Mouse (Mus musculus) intestine, postnatal 0 days (tissue): ENCODE measurements around the gene Slc8a3. TPM values are rescaled to one million over a fixed set of nuclear protein-coding genes. Genes with fewer than 3 reads are reported as not detected.

Experiments
- ATAC-seq: fragments of 200-750 bp; cut with Nextera tagmentation; 2 replicates; pipeline ENCODE4 v1.8.0; 2017; ENCODE audit warnings: mild to moderate bottlenecking, moderate TSS enrichment, moderate library complexity
- H3K27ac ChIP-seq: fragments of 300-500 bp; sonication (generic); 2 replicates; pipeline ENCODE4 v1.5.1; 2014; ENCODE audit warnings: mild to moderate bottlenecking, low read depth, low read length, moderate library complexity
- H3K27me3 ChIP-seq: fragments of 300-500 bp; sonication (generic); replicated peaks from 2 replicates; pipeline ENCODE4 v1.6.1; 2014; ENCODE audit warnings: low read length, mixed read lengths; ENCODE audit not compliant: control insufficient read depth, insufficient read depth
- H3K36me3 ChIP-seq: fragments of 300-500 bp; sonication (generic); 2 replicates; pipeline ENCODE4 v1.6.1; 2014; ENCODE audit warnings: mild to moderate bottlenecking, moderate library complexity; ENCODE audit not compliant: control insufficient read depth, insufficient read depth
- H3K4me1 ChIP-seq: fragments of 300-500 bp; sonication (generic); replicated peaks from 2 replicates; pipeline ENCODE4 v1.6.1; 2014; ENCODE audit warnings: antibody characterized with exemption, low read length, mixed read lengths; ENCODE audit not compliant: control insufficient read depth, insufficient read depth
- H3K4me2 ChIP-seq: fragments of 300-500 bp; sonication (generic); replicated peaks from 2 replicates; pipeline ENCODE4 v1.6.1; 2014; ENCODE audit warnings: low read depth, mild to moderate bottlenecking, moderate library complexity
- H3K4me3 ChIP-seq: fragments of 300-500 bp; sonication (generic); 2 replicates; pipeline ENCODE4 v1.5.1; 2014; ENCODE audit warnings: low read depth, low read length
- H3K9ac ChIP-seq: fragments of 300-500 bp; sonication (generic); 2 replicates; pipeline ENCODE4 v1.6.1; 2014; ENCODE audit warnings: mild to moderate bottlenecking, low read depth, low read length
- H3K9me3 ChIP-seq: fragments of 300-500 bp; sonication (generic); 2 replicates; pipeline ENCODE4 v1.6.1; 2016; ENCODE audit warnings: mixed run types; ENCODE audit not compliant: control insufficient read depth
- CTCF ChIP-seq: sonication (generic); IDR thresholded peaks from 2 replicates; pipeline ENCODE4 v1.5.1; 2016; ENCODE audit warnings: low read depth, mild to moderate bottlenecking, control low read depth, antibody characterized with exemption, moderate library complexity
- WGBS: fragments of 180-500 bp; shearing (Covaris S2); extraction: QIAGEN DNeasy Blood & Tissue Kit; methylation state at CpG from one replicate; pipeline ENCODE4 v1.1.7; 2014; 5-methylcytosine and 5-hydroxymethylcytosine counted together
- microRNA-seq: library from miRNA; unstranded; fragments of <30 nt; microRNA quantifications from one replicate; pipeline ENCODE4, GENCODE M21; 2016
- polyA plus RNA-seq: library from polyadenylated mRNA; unstranded; fragments of >200 nt; fragmentation: Nextera tagmentation; extraction: Ambion mirVana; gene quantifications from 2 replicates; pipeline ENCODE4 v1.2.1, GENCODE M21; 2015

Gene Slc8a3
- polyA plus RNA-seq, 1 experiment from 2014 or later: 0.30 TPM

DNA sequence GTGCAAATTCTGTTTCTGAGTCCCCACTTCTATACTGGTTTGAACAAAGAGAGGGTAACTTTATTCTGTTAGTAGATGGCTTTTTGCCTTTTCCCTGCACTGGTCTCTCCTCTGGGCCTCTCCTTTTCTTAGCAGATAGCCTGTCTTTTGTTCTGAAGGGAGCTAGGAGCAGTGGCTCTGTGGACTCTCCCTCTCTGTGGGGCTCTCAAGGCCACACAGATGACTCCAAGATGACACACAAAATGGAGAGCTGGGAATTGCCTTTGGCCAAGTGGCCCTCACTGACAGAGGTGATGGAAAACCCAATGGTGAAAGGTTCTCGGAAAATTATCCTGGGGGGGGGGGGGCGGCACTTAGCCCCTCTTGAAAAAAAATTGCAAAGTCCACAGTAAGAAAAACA lies 173.0 kb downstream of the Slc8a3 start:
- H3K9ac ChIP-seq: no peak overlapping the region
- 62% methylated on average over 2 of the region's 2 CpGs for WGBS
- no peak overlapping the region for H3K4me3 ChIP-seq
- no peaks in the 10 kb centered on the region for H3K27me3 ChIP-seq
- no peaks in the 10 kb centered on the region for H3K4me1 ChIP-seq
- TF ChIP-seq CTCF: no peak
- H3K27ac ChIP-seq: no peak overlapping the region
- ATAC-seq: no peak
- H3K4me2 ChIP-seq: no peak overlapping the region
- H3K36me3 ChIP-seq: no peaks in the 10 kb centered on the region
- no peaks in the 10 kb centered on the region for H3K9me3 ChIP-seq

DNA sequence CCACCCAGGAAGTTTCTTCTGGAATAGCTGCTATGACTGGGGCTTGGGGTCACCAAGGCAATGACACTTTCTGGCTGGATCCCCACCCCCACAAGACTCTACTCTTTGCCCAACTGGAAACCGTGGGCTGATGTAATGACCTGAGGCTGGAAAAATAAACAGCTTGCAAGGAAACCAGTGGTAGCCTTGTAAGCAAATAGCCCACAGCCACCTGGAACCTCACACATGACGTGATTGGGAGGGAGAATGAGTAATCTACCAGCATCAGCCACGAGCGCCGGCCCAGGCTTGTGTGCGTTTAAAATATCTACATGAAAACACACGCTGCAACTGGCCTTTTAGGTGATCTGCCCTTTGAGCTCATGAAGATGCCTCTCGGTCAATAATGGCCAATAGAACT lies 176.1 kb downstream of the Slc8a3 start:
- 69% methylated on average over 8 of the region's 8 CpGs for WGBS
- no peaks in the 10 kb centered on the region for H3K9me3 ChIP-seq
- H3K4me3 ChIP-seq: no peak overlapping the region
- no peaks in the 10 kb centered on the region for H3K4me1 ChIP-seq
- no peak overlapping the region for H3K9ac ChIP-seq
- no peak for TF ChIP-seq CTCF
- no peak overlapping the region for H3K27ac ChIP-seq
- H3K4me2 ChIP-seq: no peak overlapping the region
- H3K36me3 ChIP-seq: no peaks in the 10 kb centered on the region
- no peak for ATAC-seq
- no peaks in the 10 kb centered on the region for H3K27me3 ChIP-seq

DNA sequence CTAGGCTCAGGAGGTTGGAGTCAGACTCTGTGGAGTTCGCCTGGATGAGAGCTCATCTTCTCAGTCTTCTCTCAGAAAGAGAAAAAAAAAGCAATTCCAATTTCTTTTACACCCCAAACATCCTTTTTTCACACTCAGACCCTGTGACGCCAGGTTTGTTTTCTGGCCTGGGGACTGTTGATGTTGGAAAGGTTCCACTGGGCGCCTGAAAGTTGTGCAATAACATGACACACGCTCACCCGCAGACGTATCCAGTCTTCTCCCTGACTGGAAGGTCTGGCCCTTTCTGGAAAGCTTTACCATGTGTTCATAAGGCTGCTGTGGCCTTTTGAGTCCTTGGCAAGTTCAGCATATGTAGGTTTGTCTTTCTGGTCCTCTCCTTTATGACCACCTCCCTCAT lies 177.3 kb downstream of the Slc8a3 start:
- TF ChIP-seq CTCF: no peak
- no peak overlapping the region for H3K27ac ChIP-seq
- no peaks in the 10 kb centered on the region for H3K9me3 ChIP-seq
- no peak overlapping the region for H3K4me2 ChIP-seq
- no peak for ATAC-seq
- H3K4me1 ChIP-seq: no peaks in the 10 kb centered on the region
- H3K4me3 ChIP-seq: no peak overlapping the region
- H3K27me3 ChIP-seq: no peaks in the 10 kb centered on the region
- WGBS: 87% methylated on average over 6 of the region's 6 CpGs
- no peaks in the 10 kb centered on the region for H3K36me3 ChIP-seq
- H3K9ac ChIP-seq: no peak overlapping the region

DNA sequence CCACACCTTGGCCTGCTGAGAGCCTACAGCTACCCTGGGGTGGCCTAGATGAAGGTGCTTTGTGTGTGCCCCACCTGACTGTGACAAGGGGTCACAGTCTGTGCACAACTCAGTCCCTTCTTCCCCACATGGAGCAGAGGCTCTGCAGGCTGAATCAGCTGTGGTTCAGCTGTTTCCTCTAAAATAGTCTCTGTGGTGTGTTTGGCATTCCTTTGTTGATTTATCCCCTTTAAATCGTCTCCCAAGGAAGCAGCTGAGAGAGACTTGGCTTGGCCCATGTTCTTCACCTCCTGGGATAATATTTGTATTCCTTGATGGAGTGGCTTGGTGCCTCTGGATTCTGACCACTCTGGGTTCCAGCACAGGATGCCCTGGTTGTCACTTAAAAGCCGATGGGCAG lies 180.9 kb downstream of the Slc8a3 start:
- no peak overlapping the region for H3K4me3 ChIP-seq
- H3K4me2 ChIP-seq: no peak overlapping the region
- TF ChIP-seq CTCF: no peak
- no peaks in the 10 kb centered on the region for H3K9me3 ChIP-seq
- H3K27ac ChIP-seq: no peak overlapping the region
- ATAC-seq: no peak
- H3K27me3 ChIP-seq: no peaks in the 10 kb centered on the region
- no peak overlapping the region for H3K9ac ChIP-seq
- 51% methylated on average over 2 of the region's 2 CpGs for WGBS
- H3K4me1 ChIP-seq: no peaks in the 10 kb centered on the region
- no peaks in the 10 kb centered on the region for H3K36me3 ChIP-seq

DNA sequence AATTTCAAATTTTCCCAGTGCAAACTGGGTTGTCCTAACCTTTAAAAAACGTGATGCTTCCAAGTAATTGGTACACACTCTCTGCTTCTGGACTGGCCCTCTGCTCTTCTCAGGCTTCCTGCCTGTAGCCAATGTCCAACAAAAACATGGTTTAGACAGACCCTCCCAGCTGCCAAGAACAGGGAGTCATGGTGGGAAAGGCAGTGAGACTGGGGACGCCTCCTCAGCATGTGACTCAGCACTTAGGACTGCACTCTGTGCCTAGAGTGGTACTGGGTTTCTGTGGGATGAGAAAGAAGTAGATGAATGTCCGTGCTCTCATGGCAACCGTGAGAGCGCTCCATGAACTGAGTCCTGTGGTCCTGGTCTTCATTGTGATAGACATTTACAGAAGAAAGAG lies 182.1 kb downstream of the Slc8a3 start:
- Histone ChIP-seq H3K9me3 (no peaks in the 10 kb centered on the region), H3K27me3 (no peaks in the 10 kb centered on the region), H3K36me3 (no peaks in the 10 kb centered on the region), H3K9ac (no peak overlapping the region), H3K4me2 (no peak overlapping the region), H3K4me3 (no peak overlapping the region), H3K4me1 (no peaks in the 10 kb centered on the region), H3K27ac (no peak overlapping the region)
- ATAC-seq: no peak
- TF ChIP-seq CTCF: no peak
- WGBS: 76% methylated on average over 5 of the region's 5 CpGs

DNA sequence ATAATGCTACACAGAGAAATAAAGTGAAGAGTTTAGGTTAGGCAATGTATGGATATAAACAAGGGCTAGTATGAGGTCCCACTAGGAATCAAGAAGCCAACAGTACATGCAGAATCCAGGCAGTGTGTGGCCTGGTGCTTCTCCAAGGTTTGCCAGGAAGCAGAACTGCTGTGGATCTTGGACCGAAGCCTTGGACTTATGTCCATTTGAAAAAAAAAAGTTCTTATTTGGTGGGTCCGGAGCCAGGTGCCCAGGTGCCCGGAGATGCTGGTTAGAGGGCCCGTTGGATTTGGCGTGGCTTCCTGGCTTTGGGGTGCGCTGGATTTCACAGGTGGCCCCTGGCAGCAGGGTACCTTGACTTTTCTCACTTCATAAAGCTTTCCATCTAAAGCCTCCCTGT lies 185.0 kb downstream of the Slc8a3 start:
- Histone ChIP-seq H3K4me3 (no peak overlapping the region), H3K36me3 (no peaks in the 10 kb centered on the region), H3K27me3 (no peaks in the 10 kb centered on the region), H3K4me2 (no peak overlapping the region), H3K9me3 (no peaks in the 10 kb centered on the region), H3K4me1 (no peaks in the 10 kb centered on the region), H3K9ac (no peak overlapping the region), H3K27ac (no peak overlapping the region)
- no peak for TF ChIP-seq CTCF
- no peak for ATAC-seq
- 95% methylated on average over 6 of the region's 6 CpGs for WGBS

Small RNA genes within 50 kb of the gene (microRNA-seq; reads per million reads assigned to microRNA genes)
- gene Mir3067: 0.82 reads per million

Other genes starting within 250 kb of the Slc8a3 start
- 0.13 and 0.30 TPM in 2 replicates for gene Gm4787, start 46.3 kb upstream of the Slc8a3 start, polyA plus RNA-seq
- gene Adam4, start 88.8 kb upstream of the Slc8a3 start, polyA plus RNA-seq: 0.43 and 0.61 TPM in 2 replicates
- gene Cox16, start 151.9 kb upstream of the Slc8a3 start, polyA plus RNA-seq: 187 and 206 TPM in 2 replicates
- 35.4 and 39.9 TPM in 2 replicates for gene Gm20498, start 199.7 kb upstream of the Slc8a3 start, polyA plus RNA-seq
- 37.1 and 41.8 TPM in 2 replicates for gene Synj2bp, start 199.7 kb upstream of the Slc8a3 start, polyA plus RNA-seq
- 0.07 TPM in 1 of 2 replicates, not detected in the other for gene Adam21, start 235.3 kb upstream of the Slc8a3 start, polyA plus RNA-seq